Mouse (Mus musculus): Measurements from ENCODE around the gene Rpl23. TPM values are rescaled to one million over a fixed set of nuclear protein-coding genes. Genes with fewer than 3 reads are reported as not detected.
A peak's percentile ranks its signal among the peaks of the same experiment; 100 is the strongest.

The Rpl23 gene
- 741 and 851 TPM in 2 replicates for total RNA-seq (2021)
- long read RNA-seq, transcript Rpl23-203 (2 exons, 480 nt), result minor isoform, 5 of 184 reads
- long read RNA-seq, transcript Rpl23-201 (5 exons, 1,059 nt), result major isoform, 110 of 184 reads
- long read RNA-seq, partial matches to known transcripts, result 66 of 184 reads
- long read RNA-seq, other reads (novel, unspliced or antisense), result 1 of 184 reads

DNA sequence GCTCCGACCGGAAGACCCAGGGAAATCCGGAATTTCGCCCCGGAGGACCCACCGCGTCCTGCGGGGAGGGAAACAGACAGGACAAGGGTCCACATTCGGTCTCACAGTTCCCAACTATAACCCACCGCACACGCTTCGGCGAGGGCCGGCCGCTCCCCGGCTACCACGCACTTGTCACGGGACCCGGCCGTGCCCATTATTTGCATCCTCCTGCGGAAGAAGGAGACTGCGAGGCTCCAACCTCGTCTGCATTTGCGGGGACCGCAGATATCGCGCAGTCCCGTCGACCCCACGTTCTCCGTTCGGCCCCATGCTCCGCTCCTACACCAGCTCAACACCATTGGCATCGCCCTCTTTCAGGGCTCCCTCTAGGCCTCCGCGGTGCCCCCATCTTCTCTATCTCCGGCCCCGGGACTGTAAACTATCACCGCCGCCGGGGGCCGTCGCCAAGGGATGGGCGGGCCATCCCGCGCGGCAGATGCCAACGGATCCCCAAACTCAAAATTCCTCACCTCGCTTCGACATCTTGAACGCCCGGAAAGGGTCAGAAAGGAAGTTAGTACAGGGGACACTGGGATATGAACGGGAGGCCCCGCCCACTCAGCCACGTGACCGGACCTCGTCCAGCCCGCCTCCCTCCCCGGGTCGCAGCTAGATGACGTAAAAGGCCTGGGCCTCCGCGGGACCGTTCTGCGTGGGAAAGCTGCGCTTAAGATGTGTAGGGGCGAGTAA is at the start of gene Rpl23:
TSS of gene Rpl23 (minus strand) at position 606 of the 732 bp plus-strand sequence.
- peak; percentile 100 for DNase-seq

DNA sequence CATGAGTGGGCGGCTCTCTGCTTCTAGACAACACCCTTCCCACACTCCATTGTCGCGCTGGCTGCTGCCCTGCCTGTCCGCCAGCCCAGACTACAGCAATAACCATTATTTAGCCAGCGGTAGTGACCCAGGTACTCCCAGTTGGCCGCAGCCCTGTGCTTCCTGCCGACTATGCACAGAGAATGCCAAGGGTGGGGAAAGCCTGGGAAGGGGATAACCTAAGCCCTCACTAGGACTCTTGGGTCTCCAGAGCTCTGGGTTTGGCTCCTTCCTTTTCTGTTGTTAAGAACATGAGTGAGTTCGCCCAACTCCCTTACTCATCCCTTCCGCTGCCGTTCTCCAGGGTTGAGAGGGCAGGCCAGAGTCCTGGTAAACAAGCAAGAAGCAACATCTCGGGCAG is 49.8 kb upstream of the Rpl23 start:
- DNase-seq, result no peak

DNA sequence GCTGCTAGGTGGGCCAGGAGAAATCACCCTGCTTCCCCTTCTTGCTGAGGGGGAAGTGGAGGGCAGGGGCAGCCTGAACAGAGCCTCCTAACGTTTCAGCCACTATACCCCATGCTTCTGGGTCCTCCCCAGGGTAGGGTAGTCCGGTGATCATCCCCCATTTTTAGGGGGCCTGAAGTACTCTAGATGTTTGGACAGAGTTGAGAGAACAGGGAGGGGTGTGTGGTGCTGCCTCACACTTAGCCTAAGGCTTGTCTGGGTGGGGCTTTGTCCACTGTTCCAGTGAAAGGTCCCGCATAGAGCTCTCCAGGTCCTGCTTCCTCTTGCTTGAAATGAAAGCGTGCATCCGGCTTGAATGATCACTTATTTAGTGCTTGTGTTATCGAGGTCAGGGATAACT is 48.3 kb upstream of the Rpl23 start:
- DNase-seq, result no peak

DNA sequence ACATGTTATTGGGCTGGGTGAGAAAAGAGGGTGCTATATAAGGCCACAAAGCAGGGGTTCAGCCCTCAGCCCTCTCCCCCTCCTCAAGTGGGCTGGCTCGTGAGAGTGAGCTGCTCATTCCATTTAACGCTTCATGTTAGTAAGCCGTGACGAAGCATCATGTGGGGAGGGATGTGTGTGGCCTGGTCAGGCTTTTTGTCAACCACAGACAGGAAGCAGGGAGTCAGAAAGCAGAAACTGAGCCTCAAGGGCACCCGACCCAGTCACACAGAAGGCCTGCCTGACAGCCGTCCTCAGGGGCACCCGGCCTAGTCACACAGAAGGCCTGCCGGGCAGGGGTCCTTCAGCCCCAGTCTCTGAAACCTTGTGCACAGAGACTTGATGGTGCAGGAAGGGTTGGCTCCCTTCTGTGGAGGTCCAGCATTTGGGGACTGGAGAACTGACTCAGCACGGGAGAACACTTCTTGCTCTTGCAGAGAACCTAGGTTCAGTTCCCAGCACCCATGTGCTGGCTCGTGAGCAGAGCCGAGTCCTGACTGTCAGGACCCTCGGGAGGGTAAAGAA is 47.8 kb upstream of the Rpl23 start:
- no peak for DNase-seq

DNA sequence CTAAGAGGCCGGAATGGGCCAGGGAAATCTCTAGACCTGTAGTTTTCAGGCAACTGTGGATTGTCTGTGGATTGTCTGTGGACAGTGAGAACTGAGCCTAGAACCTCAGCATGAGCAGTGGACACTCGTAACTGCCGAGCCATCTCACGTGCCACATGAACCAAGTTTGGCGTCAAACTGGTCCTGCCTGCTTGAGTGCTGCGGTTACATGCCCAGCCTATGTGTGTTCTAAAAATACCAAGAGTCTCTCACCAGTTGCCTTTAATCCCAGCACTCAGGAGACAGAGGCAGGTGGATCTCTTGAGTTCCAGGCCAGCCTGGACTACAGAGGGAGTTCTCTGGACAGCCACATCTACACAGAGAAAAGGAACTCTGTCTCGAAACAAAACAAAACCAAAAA is 47.1 kb upstream of the Rpl23 start:
- DNase-seq, result no peak

DNA sequence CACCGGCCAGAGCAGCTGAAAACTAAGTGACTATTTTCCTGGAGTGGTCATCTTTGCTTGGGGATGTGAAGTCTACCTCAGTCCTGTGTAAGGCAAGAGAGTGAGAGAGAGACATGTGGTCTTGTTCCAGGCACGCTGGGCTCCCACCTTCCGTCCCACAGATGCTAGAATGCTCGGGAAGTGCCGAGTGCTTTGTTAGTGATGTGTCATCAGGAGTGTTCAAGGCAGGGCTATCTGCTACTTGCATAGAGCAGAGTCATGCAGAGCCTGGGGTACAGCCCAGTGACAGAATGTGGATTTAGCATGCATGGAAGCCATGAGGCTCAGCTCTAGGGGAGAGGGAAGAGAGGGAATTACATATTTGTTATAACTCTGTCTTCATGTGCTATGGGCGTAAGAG is 45.4 kb upstream of the Rpl23 start:
- no peak for DNase-seq

DNA sequence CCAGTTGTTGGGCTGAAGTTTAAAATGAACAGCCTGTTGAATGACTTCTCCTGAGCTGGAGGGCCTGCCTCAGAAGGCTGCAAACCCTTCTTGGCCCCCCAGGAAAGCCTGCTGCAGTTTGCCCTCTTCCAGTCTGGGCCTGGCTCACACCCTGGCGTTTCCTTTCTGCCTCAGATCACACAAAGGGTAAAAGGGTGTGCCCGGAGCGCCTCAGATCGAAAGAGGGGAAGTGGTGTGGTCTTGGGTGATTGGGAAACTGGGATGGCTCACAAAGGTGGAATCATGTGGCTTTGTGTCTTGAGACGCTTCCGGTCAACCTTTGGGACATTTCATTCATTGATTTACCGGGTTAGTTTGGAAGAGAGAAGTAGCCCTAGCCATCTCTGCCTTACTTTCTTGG is 44.2 kb upstream of the Rpl23 start:
- no peak for DNase-seq

DNA sequence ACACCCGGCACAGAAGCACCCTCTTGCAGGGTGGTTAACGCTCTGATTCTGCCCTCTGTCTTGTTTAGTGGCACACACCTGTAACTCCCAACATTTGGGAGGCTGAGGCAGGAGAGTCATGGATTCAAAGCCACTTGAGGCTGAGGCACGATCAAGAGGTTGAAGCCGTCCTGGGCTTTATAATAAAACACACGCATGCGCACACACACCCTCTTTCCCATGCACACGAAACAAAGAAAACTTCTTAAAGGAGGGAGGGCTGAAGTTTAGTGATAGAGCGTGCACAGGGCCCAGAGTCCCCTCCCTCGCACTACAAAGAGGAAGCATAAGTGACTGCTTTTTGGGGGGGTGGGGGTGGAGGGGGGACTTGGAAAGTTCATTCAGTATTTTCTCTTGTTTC is 43.7 kb upstream of the Rpl23 start:
- DNase-seq, result no peak

DNA sequence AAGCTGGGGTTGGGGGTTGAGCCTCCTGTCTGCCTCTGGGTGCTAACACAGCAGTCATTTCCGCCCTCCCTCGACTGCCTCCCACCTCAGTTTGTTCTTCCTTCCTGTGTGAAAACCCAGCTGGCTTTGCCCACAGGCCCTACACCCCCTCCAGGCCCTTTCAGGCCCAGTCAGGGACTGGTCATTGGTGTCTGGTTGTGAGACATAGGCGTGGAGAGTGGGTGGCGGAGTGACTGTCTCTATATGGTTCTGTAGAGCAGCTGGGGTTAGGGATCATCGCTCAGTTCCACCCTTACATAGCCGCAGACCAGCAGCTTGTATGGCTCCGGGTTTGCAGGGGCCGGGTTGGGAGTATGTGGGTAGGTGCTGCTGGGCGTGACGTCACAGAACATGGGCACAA is 43.1 kb upstream of the Rpl23 start:
- no peak for DNase-seq

DNA sequence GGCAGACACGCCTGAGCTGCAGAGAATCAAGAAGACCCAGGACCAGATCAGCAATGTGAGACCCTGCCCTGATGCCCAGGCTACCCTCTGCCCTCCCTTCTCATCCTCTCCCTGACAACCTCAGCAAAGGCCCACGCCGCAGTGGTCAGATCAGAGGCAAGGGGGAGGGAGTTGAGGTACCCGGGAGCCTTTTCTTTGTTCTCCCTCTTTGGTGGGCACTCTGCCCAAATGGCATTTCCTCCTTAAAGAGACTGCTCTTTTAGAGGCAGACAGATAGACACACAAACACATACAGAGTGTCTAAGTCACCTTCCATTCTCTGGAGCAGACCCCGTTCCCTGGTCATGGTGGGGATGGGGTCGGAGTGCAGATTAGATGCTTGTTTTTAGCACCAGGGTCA is 42.7 kb upstream of the Rpl23 start:
- DNase-seq, result no peak

DNA sequence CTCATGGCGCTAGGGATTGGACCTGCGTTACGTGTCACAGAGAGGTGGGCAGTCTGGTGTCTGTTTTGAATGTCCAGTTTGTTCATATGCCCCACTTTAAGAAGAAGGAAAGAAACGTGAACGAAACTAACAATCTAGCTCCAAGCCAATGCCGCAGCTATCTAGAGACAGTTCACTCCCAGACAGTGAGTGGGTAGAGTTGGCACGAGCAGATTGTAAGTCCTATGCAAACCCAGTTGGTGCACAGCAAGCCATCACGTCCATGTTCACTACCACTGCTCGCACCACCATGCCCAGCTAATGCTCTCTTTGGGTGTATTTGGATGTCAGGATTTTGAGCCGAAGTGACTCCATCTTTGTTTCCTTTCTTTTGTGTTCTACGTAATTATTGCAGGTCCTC is 41.9 kb upstream of the Rpl23 start:
- no peak for DNase-seq

DNA sequence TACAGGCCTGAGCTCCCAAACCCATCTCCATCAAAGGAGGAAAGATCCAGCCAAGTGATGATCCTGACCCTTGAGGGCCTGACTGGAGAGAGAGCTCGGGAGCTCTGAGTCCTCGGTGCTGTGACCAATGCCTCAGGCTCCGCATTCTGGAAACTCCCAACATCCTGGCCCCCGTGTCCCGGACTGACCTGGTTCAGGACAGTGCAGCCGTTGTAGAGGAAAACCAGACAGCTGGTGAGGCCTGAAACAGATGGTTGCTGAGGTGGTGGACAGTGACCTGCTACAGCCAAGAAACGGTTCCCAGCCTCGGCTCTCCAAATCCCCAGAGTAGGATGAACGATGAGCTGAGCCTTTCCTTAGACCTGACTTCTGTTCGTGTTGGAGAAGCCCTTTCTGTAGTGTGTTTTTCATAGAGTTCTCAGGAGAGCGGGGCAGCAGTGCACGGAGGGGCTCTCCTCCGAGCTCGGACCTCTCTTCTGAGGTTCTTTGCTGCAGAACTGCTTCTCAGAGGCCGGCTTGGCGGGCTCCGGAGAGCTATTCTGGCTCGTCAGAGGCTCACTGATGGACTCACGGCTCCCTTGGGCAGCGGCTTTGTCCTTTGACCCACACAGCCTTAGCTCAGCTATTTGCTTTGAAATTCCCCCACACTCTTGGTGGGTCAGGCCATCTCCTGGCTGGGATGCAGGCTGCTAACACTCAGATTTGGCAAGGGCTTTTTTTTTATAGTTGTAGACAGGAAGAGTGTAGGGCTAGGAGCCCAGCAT is 40.8 kb upstream of the Rpl23 start:
- DNase-seq, result no peak

DNA sequence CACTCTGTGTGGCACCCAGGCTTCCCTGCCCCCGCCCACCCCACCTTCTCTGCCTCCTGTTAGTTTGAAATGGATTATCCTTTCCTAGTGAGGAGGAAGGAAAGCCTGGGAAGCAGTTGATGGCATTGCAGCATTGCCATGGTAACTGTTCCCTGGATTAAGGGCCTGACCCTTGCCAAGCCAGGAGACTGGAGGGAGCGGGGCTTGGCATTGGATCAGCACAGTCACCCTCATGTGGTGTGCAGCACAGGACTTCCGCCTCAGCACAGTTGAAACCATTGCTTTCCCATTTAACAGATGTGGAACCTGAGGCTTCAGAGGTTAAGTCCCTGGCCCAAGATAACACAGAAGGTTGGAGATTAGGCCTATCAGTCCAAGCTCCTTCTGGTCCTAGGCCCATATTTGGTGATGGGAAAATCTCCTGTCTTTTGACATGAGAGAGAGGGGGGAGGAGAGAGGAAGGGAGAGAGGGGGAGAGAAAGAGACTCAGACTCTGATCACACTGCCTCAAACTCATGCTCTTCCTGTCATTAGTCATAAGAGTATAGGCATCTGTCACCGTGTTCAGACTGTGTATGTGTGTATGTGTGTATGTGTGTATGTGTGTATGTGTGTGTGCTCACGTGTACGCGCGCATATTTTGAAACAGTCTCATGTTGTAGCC is 39.3 kb upstream of the Rpl23 start:
- DNase-seq, result no peak

DNA sequence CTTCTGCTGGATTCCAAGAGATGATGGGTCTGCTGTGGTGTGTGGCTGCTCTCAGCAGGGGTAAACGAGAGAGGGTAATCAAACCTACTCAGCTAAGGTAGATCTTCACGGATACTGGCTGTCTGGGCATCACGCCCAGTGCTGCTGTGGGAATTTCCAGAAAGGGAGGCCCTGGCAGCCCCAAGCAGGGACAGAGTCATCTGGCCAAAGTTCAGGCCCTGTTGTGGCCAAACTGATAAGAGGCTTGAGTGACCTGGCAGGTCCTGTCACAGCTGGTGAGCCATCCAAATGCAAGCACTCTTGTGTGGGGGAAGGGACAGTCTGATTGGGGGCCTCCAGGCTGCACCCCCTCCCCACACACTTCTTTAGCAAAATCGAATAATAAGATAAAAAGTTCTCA is 38.6 kb upstream of the Rpl23 start:
- DNase-seq, result peak; percentile 87

DNA sequence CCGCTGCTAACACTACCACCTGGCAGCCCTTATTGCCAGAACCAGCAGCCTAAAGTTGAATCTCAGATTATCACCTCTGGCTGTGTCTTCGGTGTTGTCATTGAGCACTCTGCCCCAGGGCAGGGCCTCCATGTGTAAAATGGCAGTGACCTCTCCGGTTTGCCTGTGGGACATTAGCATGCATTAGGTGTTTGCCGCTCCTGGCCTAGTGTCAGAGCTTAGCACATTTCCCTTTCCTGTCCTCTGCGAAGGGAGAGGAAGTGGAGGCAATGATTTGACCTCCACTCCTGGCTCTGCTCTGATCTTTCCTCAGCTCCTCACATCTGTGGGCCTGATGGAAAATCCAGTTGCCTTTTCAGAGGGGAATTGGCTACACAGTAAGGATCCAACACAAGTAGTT is 37.7 kb upstream of the Rpl23 start:
- no peak for DNase-seq

DNA sequence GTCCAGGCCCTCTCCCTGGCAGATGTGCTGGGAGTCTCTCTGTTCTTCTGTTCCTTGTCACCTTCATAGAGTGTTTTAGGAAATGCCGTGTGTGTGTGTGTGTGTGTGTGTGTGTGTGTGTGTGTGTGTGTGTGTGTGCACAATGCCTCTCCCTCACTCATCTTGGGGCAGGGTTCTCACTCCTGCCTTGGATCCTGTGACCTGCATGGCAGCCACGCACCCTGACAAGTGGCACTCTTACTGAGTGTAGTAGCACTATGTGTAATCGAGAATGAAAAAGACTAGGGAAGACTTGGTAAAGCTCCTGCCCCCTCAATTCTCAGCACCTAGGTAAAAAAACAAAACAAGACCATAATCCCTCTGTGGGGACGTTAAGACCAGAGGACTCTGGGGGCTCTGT is 36.9 kb upstream of the Rpl23 start:
- no peak for DNase-seq

DNA sequence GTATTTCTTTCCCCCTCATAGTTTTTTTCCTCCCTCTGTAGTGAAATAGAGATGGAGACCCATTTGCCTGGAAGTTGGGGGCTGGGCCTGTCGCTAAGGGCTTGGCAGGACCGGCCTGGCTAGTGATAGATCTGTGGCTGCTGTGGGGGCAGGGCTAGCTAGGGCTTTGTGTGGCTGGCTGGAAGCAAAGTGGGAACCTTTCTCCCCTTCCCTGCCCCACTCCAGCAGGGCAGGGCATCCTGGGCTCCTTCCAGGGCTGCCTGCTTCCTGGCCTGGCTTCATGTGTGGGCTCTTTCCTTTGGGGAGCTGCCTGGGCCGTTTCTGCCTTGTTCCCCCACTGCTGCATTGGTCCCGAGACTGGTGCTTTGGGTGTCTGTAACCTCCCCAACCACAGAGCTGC is 36.3 kb upstream of the Rpl23 start:
- no peak for DNase-seq

DNA sequence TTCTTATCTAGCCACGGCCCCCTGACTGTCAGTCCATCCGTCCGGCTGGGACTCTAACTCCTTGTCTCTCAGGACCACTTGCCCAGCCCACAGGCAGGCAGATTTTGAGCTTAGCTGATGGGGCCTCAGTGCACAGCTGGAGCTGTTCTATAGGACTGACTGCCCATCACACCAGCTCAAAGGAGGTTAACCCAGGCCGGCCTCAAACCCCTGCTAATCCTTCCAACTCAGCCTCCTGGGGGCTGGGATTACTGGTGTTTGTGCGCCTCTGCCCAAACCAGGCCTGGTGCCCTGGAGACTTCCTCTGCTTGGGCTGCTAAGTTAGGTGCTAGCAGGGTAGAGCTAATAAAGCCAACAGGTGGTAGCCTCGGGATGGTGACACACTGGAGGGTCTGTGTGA is 35.8 kb upstream of the Rpl23 start:
- no peak for DNase-seq

DNA sequence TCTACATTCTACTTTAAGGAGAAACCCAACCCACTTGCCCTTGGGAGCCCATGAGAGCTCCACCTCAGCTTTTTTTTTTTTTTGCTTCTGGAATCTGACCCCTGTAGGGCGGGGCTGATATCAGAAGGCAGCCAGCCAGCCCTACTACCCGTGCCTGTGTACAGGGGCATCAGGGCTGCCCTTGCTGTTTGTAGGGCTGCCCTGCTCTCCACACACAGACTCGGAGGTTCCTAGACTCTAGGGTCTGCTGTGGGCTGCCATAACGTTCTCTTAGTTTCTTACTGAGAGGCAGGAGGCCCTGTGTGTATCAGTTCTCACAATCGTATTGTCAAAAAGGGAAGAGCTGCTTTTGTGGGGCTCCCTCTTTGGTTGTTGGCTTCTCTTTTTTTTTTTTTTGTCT is 35.1 kb upstream of the Rpl23 start:
- no peak for DNase-seq

DNA sequence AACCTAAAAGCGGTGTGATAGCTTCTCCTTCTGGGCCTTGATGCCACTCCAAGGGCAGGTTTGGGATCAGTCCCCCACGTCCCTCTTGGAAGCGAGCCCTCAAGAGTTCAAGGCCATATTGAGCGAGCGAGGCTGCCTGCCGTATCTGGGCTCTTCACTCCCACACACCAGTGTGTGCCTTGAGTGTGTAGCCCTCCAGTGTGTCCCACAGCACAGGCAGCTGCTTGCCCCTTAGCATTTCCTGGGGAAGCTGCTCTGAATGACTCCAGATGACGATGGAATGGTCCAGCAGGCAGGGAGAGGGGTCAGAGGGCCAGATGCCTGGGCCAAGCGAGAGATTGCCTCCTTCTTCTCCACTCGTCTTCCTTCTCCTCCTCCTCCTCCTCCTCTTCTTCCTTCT is 34.7 kb upstream of the Rpl23 start:
- no peak for DNase-seq

DNA sequence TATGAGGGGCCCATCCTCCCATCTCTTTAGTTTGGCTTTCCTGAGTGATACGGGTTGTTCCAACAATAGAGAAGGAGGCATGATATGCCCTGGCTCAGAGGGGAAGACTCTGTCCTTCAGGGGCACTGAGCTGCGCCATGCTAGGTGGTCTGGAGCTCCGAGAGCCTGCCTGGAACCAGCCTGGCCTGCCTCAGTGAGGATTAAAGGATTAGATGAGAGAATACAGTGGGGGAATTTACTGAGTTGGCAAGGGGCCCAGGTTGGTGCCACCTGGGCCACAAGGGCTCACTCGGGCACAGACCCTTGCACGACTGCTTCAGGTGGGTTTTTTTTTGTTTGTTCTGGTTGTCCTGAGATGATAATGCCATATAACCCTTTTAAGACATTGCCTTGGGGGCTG is 33.9 kb upstream of the Rpl23 start:
- DNase-seq, result no peak

DNA sequence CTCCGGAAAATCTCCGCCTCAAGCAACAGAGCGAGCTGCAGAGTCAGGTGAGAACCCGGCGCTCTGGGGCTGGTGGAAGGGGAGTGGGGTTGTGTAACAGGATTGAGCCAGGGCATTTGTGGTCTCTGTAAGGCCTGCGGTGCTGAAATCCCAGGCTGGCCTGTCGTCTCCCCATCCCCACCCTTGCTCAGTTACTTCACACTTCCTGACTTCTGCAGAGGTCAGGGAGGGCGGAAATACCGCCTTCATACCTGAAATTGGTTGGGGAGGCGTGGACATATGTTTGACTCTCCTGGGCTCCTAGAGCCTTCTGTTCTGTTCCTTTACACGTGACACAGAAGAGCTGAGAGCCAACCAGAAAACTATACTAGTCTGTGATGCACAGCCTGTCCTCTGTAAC is 33.5 kb upstream of the Rpl23 start:
- no peak for DNase-seq

Data from adrenal gland, postnatal 25 days (tissue).